Mouse (Mus musculus) hindbrain, embryonic 11.5 days (tissue): ENCODE measurements at regions not wholly inside any gene's neighbourhood (a gene's known extent, or its start where the extent isn't known, plus 50 kb on each side); places are given as distances from the start of the nearest gene placed in this dataset.
A peak's percentile ranks its signal among the peaks of the same experiment; 100 is the strongest.

Source experiments
- ATAC-seq: fragments of 200-750 bp; cut with Nextera tagmentation; 2 replicates; pipeline ENCODE4 v1.8.0; 2017; ENCODE audit warnings: mild to moderate bottlenecking, moderate TSS enrichment, moderate library complexity; ENCODE audit not compliant: low FRiP score
- DNase-seq: peaks from one replicate; pipeline ENCODE4 v3.0.0-alpha.2; 2015; ENCODE audit warnings: low spot score
- H3K27ac ChIP-seq: fragments of 300-500 bp; sonication (generic); 2 replicates; pipeline ENCODE4 v1.5.1; 2014; ENCODE audit warnings: mild to moderate bottlenecking, low read depth, low read length
- H3K27me3 ChIP-seq: fragments of 300-500 bp; sonication (generic); 2 replicates; pipeline ENCODE4 v1.6.1; 2014; ENCODE audit warnings: mild to moderate bottlenecking, low read length, moderate library complexity, mixed read lengths; ENCODE audit not compliant: control insufficient read depth, insufficient read depth
- H3K36me3 ChIP-seq: fragments of 300-500 bp; sonication (generic); 2 replicates; pipeline ENCODE4 v1.6.1; 2014; ENCODE audit warnings: mild to moderate bottlenecking, low read length, moderate library complexity, mixed read lengths; ENCODE audit not compliant: control insufficient read depth, insufficient read depth
- H3K4me1 ChIP-seq: fragments of 300-500 bp; sonication (generic); replicated peaks from 2 replicates; pipeline ENCODE4 v1.6.1; 2014; ENCODE audit warnings: low read length, mixed read lengths; ENCODE audit not compliant: control insufficient read depth, insufficient read depth
- H3K4me2 ChIP-seq: fragments of 300-500 bp; sonication (generic); replicated peaks from 2 replicates; pipeline ENCODE4 v1.6.1; 2014; ENCODE audit warnings: mild to moderate bottlenecking, low read depth, low read length
- H3K4me3 ChIP-seq: fragments of 300-500 bp; sonication (generic); 2 replicates; pipeline ENCODE4 v1.5.1; 2014; ENCODE audit warnings: low read depth, low read length
- H3K9ac ChIP-seq: fragments of 300-500 bp; sonication (generic); 2 replicates; pipeline ENCODE4 v1.6.1; 2014; ENCODE audit warnings: low read depth, low read length
- H3K9me3 ChIP-seq: fragments of 300-500 bp; sonication (generic); 2 replicates; pipeline ENCODE4 v1.6.1; 2016; ENCODE audit warnings: low read length; ENCODE audit not compliant: control insufficient read depth
- WGBS: fragments of 180-500 bp; shearing (Covaris S2); extraction: QIAGEN DNeasy Blood & Tissue Kit; methylation state at CpG from one replicate; pipeline ENCODE4 v1.1.7; 2014; 5-methylcytosine and 5-hydroxymethylcytosine counted together

DNA sequence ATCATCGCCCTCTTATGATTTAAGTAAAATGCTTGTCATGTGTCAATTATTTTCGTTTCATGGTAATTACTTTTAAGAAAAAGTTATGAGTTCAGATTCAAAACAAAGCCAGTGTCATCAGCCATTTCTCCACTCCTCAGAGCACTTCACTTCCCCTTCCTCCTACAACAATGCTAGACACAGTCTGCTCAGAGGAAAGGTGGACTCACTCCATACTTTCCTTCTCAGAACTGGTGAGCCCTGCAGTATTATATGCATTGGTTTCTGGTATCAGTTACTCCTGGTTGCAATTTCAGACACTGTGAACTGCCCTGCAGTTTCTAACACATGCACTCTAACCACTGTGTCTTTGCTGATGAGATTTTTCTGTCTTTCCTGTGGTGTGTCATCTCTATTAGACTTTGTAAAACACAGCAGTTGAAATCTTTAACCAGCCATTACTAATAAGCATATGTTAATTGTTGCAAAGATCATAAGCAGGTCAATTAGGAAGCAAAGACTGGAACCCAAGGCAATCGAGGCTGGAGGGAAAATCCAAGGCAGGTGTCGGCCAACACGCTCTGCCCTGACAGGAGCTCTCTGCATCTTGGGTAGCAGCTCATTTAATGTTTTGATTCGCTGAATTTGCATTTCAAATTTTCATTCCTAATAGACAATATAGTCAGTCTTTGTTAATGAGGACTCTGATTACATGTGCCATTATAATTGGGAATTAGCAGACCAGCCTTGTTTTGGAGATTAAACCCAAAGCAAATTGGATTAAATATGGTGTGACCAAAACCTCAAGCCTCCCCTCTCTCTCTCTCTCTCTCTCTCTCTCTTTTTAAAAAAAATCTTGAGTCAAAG, 202.7 kb downstream of the Pou4f1 start:
- no peaks in the 10 kb centered on the region for H3K27me3 ChIP-seq
- no peak overlapping the region for H3K27ac ChIP-seq
- no peak overlapping the region for H3K4me3 ChIP-seq
- H3K9ac ChIP-seq: no peak overlapping the region
- H3K4me2 ChIP-seq: no peak overlapping the region
- 73% methylated on average over 6 of the region's 6 CpGs for WGBS
- no peak for DNase-seq
- H3K4me1 ChIP-seq: no peaks in the 10 kb centered on the region
- H3K36me3 ChIP-seq: no peaks in the 10 kb centered on the region
- no peak for ATAC-seq
- no peaks in the 10 kb centered on the region for H3K9me3 ChIP-seq

DNA sequence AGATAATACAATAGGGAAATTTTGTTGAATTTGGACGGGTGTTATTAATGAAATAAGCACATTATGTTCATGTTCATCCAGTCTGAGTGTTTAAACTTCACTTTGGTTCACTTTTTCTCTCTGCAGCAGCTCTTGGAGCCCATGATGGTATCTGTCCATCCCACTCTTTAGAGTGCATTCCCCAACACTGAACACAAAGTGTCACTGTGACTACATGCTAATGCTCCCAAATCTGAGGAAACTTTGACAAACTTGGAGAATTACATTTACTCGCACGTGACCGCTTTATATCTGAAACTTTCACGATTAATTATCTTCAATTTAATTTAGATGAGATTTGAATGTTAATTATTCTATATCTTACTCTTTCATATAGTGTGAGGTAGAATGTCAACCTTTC, 250.8 kb downstream of the Pou4f1 start:
- Histone ChIP-seq H3K36me3 (no peaks in the 10 kb centered on the region), H3K4me1 (no peaks in the 10 kb centered on the region), H3K4me2 (no peak overlapping the region), H3K27ac (no peak overlapping the region), H3K9me3 (no peaks in the 10 kb centered on the region), H3K27me3 (no peaks in the 10 kb centered on the region), H3K4me3 (no peak overlapping the region), H3K9ac (no peak overlapping the region)
- no peak for ATAC-seq
- DNase-seq: no peak
- WGBS: 88% methylated on average over 5 of the region's 5 CpGs

DNA sequence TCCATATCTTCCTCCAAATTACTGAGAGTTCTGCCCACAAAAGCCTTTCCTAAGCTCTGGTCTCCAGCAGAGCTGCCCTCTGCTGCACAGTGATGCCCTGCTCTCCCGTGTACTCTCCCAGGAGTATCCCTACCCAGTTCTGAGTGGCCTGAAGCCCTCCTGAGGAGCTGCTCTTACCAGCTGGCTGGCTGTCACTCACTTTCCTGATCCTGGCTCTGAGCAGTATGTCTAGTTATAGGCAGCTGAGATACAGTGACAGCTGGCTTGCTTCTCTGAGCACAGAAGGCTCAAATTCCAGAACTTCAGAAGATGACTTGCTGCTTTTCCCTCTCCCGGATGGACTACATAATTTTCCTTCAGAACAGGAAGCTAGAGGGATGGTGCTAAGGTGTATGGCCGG, 257.1 kb downstream of the Pou4f1 start:
- no peaks in the 10 kb centered on the region for H3K4me1 ChIP-seq
- ATAC-seq (no peak), DNase-seq (no peak)
- no peak overlapping the region for H3K9ac ChIP-seq
- no peak overlapping the region for H3K27ac ChIP-seq
- 65% methylated on average over 3 of the region's 3 CpGs for WGBS
- H3K9me3 ChIP-seq: no peaks in the 10 kb centered on the region
- H3K36me3 ChIP-seq: no peaks in the 10 kb centered on the region
- H3K27me3 ChIP-seq: no peaks in the 10 kb centered on the region
- no peak overlapping the region for H3K4me3 ChIP-seq
- H3K4me2 ChIP-seq: no peak overlapping the region

DNA sequence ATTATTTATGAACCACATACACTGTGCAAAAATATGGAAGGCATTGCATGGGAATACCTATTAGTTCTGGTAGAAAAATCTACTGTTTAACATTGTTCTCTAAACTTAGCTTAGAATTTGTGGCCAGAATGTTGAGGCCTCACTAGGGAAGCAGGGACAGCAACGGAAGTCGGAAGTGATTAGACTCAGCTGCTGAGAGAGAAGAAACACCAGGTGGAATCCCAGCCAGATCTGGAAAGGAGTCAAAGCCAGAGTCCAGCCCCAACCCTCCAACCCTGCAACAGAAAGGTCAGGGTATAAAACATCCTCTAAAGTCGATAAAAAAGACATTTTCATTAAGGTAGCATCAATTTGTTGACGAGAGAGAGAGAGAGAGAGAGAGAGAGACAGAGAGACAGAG, 258.9 kb downstream of the Pou4f1 start:
- Histone ChIP-seq H3K9me3 (no peaks in the 10 kb centered on the region), H3K4me1 (no peaks in the 10 kb centered on the region), H3K36me3 (no peaks in the 10 kb centered on the region), H3K4me2 (no peak overlapping the region), H3K9ac (no peak overlapping the region), H3K27ac (no peak overlapping the region), H3K27me3 (no peaks in the 10 kb centered on the region), H3K4me3 (no peak overlapping the region)
- WGBS: 77% methylated on average over 4 of the region's 4 CpGs
- ATAC-seq: no peak
- DNase-seq: no peak

DNA sequence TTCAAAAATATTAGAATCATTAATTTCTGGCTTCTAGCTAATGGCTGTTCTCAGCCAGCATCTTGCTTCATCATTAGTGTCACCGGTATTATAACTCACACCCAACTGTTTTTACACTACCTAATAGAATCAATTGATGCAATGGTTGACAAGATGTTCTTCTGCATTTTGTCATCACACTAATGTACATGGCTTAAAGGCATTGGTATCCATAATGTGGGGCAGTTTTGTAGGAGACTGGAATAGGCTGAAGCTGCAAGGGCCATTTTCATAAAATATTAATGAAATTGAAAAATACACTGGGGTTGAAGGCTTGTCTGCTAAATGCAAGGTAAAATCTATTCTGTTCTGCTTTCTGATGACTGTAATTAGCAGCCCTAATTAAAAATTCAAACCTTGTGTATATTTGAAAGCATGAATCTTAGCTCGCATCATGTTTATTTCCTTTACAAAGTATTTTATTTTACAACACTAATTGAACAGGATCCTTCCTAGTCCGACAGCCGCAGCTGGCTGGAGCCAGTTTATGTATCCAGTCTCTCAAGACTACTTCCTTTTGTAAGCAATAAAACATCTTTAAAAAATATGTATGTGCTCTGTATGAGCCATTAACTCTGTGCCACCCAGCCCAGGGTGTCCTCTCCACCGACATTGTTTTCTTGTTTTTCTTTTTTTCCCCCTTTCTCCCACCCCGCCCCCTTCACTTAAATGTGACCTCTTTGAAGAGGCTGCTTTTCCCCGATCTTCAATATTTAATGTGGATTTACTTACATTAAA, 259.6 kb downstream of the Pou4f1 start:
- 77% methylated on average over 7 of the region's 7 CpGs for WGBS
- no peak overlapping the region for H3K27ac ChIP-seq

DNA sequence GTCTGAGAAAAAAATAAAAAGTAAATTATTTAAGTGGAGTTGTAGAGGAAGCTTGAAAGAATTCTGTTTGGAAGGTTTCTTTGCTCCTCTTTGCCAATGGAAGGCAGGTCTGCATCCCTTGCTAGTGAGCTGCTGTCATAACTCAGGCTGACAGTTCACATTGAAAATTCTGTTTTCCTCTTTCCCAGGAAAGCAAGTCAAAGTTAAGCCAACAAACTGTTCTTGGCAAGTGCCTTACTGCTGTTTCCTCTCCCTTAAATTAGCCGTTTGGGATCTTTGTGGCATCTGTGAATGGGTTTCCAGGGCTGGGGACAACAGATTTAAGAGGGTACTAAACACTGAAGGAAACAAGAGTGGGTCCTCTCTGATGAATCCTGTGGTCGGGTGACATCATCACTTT, 261.2 kb downstream of the Pou4f1 start:
- WGBS: 80% methylated on average over 2 of the region's 2 CpGs
- H3K27me3 ChIP-seq: no peaks in the 10 kb centered on the region
- no peak overlapping the region for H3K4me3 ChIP-seq
- no peaks in the 10 kb centered on the region for H3K9me3 ChIP-seq
- no peaks in the 10 kb centered on the region for H3K4me1 ChIP-seq
- no peaks in the 10 kb centered on the region for H3K36me3 ChIP-seq
- H3K27ac ChIP-seq: no peak overlapping the region
- no peak overlapping the region for H3K4me2 ChIP-seq
- no peak overlapping the region for H3K9ac ChIP-seq
- ATAC-seq (no peak), DNase-seq (no peak)

More for the DNA sequence above, 259.6 kb downstream of the Pou4f1 start:
- no peak overlapping the region for H3K4me3 ChIP-seq
- no peak overlapping the region for H3K4me2 ChIP-seq
- H3K27me3 ChIP-seq: no peaks in the 10 kb centered on the region
- H3K4me1 ChIP-seq: no peaks in the 10 kb centered on the region
- H3K9ac ChIP-seq: no peak overlapping the region
- ATAC-seq: no peak
- H3K9me3 ChIP-seq: no peaks in the 10 kb centered on the region
- H3K36me3 ChIP-seq: no peaks in the 10 kb centered on the region
- no peak for DNase-seq

DNA sequence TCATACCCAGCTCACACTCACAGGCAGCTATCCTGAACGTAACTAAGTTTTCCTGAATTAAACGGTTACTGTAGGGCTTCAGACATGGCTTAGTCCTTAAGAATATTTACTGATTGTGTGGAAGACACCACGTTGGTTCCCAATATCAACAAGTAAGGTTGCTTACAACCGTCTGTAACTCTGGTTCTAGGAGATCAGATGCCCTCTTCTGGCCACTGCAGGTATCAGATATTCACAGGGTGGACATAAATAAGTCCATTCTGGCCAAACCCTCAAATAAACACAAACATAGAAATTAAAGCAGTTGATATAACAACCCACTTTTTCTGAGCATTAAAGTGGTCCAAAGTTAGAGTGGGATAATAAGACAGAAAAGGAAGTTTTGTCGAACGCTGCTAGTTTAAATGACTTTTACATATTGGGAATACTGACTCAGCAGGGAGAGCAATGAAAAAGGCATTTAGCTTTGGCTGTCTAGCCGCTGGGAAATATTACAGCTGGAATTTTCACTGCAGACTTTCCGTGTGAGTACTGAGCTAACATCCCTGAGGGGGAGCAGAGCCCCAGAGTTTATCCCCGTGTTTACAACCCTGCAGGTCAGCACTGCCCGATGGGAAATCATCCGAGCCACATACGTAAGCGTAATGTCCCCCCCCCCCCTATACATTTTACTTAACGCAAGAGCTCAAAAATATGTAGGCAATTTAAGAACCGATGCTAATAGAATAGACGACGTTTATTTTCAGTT, 264.4 kb downstream of the Pou4f1 start:
- Histone ChIP-seq H3K36me3 (no peaks in the 10 kb centered on the region), H3K4me3 (no peak overlapping the region), H3K4me2 (no peak overlapping the region), H3K27ac (no peak overlapping the region), H3K9ac (no peak overlapping the region), H3K9me3 (no peaks in the 10 kb centered on the region), H3K27me3 (no peaks in the 10 kb centered on the region), H3K4me1 (no peaks in the 10 kb centered on the region)
- ATAC-seq (no peak), DNase-seq (peak; percentile 30)
- WGBS: 79% methylated on average over 17 of the region's 17 CpGs

DNA sequence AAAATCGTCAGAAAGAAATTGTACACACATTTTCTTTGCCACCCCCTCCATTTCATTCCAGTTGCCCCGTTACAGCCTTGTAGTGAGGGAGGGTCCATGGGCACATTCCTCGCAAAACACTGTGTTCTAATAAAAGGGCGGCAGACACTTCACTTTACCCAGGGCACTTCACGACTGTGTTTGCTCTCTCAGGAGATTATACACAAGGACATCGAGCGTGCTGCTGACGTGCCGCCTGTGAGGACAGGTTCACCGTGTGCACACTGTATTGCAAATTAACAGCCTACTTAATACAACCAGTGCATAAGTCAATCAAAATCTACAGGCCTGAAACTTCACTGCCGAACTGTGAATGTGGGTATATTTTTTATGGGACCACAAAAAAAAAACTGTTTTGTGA, 274.6 kb downstream of the Pou4f1 start:
- 81% methylated on average over 11 of the region's 11 CpGs for WGBS
- Histone ChIP-seq H3K27ac (no peak overlapping the region), H3K9ac (no peak overlapping the region)

More for the DNA sequence above, 274.6 kb downstream of the Pou4f1 start:
- Histone ChIP-seq H3K4me1 (no peaks in the 10 kb centered on the region), H3K4me3 (no peak overlapping the region), H3K4me2 (no peak overlapping the region), H3K27me3 (no peaks in the 10 kb centered on the region), H3K36me3 (no peaks in the 10 kb centered on the region), H3K9me3 (no peaks in the 10 kb centered on the region)
- DNase-seq (no peak), ATAC-seq (no peak)
